9 mouse cellular contexts compared by ENCODE assay signal in genomic region chr4:97564656-97565055, GRCm38 (mm10).
DNase-seq lines count a peak whose midpoint lies in the region; ATAC-seq and TF ChIP-seq lines count a peak whose summit lies in the region.
"Had no signal": no experiment of that assay in that cellular context is flagged by ENCODE, and none has a peak within 500 bp of the region (broad histone marks: within the 10 kb centered on the region; RNA-seq: fewer than 3 reads in every experiment).

No protein-coding gene starts in this region.

- no peak for DNase-seq in heart, adult 2 months
- DNase-seq in heart, postnatal 25 days (ENCODE audit: low spot score): no peak
- peak; percentile 3 to 12 for DNase-seq in urinary bladder, postnatal 36 days (ENCODE audit: low spot score in 2 of 2)
- DNase-seq in urinary bladder, postnatal 14 days (ENCODE audit: low spot score): no peak
- no peak for DNase-seq in forebrain, embryonic 11.5 days (ENCODE audit: low spot score)
- peak; percentile 63 for DNase-seq in lung, postnatal 36 days
- DNase-seq in urinary bladder, postnatal 4 days (ENCODE audit: low spot score in 2 of 2): no peak
- DNase-seq in frontal cortex, postnatal 36 days (ENCODE audit: low spot score in 2 of 2): no peak

- H3K9ac ChIP-seq in heart, adult 2 months (ENCODE audit: low read depth, low read length): no peak overlapping the region
- H3K9ac ChIP-seq in forebrain, embryonic 11.5 days (ENCODE audit: low read length): no peak overlapping the region
- H3K9ac ChIP-seq: liver, embryonic 15.5 days had no signal

- TF ChIP-seq EP300 in heart, adult 2 months (IDR thresholded peaks at IDR 0.05; ENCODE audit: insufficient read depth, low read depth, low read length): no peak

- H3K36me3 ChIP-seq in heart, adult 2 months (ENCODE audit: control insufficient read depth, insufficient read depth, low read length): no peaks in the 10 kb centered on the region
- no peaks in the 10 kb centered on the region for H3K36me3 ChIP-seq in forebrain, embryonic 11.5 days (ENCODE audit: control insufficient read depth, insufficient read depth, low read length)
- H3K36me3 ChIP-seq: liver, embryonic 15.5 days had no signal

- no peak for TF ChIP-seq POLR2A in heart, adult 2 months (IDR thresholded peaks at IDR 0.05; ENCODE audit: insufficient read depth, low read depth, low read length)

- H3K9me3 ChIP-seq in forebrain, embryonic 11.5 days (ENCODE audit: control insufficient read depth, low read length): no peaks in the 10 kb centered on the region
- H3K9me3 ChIP-seq: liver, embryonic 15.5 days had no signal

- no peak overlapping the region for H3K4me2 ChIP-seq in forebrain, embryonic 11.5 days (ENCODE audit: low read depth, low read length, severe bottlenecking)
- H3K4me2 ChIP-seq: liver, embryonic 15.5 days had no signal

- H3K4me3 ChIP-seq in heart, adult 2 months: no peak overlapping the region
- no peak overlapping the region for H3K4me3 ChIP-seq in forebrain, embryonic 11.5 days (ENCODE audit: low read depth, low read length)
- H3K4me3 ChIP-seq: liver, embryonic 15.5 days had no signal

- peak; percentile 91 for TF ChIP-seq CTCF in heart, adult 2 months (IDR thresholded peaks at IDR 0.05)

- 43% methylated on average over 4 of the region's 4 CpGs for WGBS in heart, adult 2 months
- 31% methylated on average over 4 of the region's 4 CpGs for WGBS in forebrain, embryonic 11.5 days

- no peaks in the 10 kb centered on the region for H3K27me3 ChIP-seq in heart, adult 2 months (ENCODE audit: control insufficient read depth, insufficient read depth, low read length)
- H3K27me3 ChIP-seq in forebrain, embryonic 11.5 days (ENCODE audit: control insufficient read depth, insufficient read depth, low read length): no peaks in the 10 kb centered on the region
- H3K27me3 ChIP-seq: liver, embryonic 15.5 days had no signal

- peak; percentile 27; the same call in 1 of the 2 replicates for ATAC-seq in forebrain, embryonic 11.5 days (replicated peaks; ENCODE audit: low FRiP score)

- no peak overlapping the region for H3K27ac ChIP-seq in heart, adult 2 months
- H3K27ac ChIP-seq in forebrain, embryonic 11.5 days (ENCODE audit: low read depth, low read length): no peak overlapping the region
- H3K27ac ChIP-seq: liver, embryonic 15.5 days had no signal

- H3K4me1 ChIP-seq in heart, adult 2 months (ENCODE audit: control insufficient read depth, insufficient read depth, low read length): no peaks in the 10 kb centered on the region
- H3K4me1 ChIP-seq in forebrain, embryonic 11.5 days (replicated peaks; ENCODE audit: control insufficient read depth, insufficient read depth, low read length): no peaks in the 10 kb centered on the region
- H3K4me1 ChIP-seq: liver, embryonic 15.5 days had no signal

- no peaks in the 10 kb centered on the region for H3K79me2 ChIP-seq in heart, adult 2 months (replicated peaks; ENCODE audit: control insufficient read depth, insufficient read depth, low read length)

- intact Hi-C loops in heart, adult 2 months (cut with DNase I): loop anchor here (1.0 to 10.0 kb wide), 6 partner anchors 58 to 880 kb away; no protein-coding TSS in a partner anchor
- intact Hi-C loops in heart, postnatal 25 days (cut with DNase I): loop anchor here (1.0 to 10.0 kb wide), 5 partner anchors 181 to 880 kb away; no protein-coding TSS in a partner anchor

Comparison
In these comparisons a context has a peak if more than half of its experiments do, and no peak if none do; other contexts are left out.
1. DNase-seq: peak in urinary bladder, postnatal 36 days (2 of 2) and lung, postnatal 36 days (single experiment); none in heart, adult 2 months (0 of 2), heart, postnatal 25 days (single experiment), urinary bladder, postnatal 14 days (single experiment), forebrain, embryonic 11.5 days (single experiment), urinary bladder, postnatal 4 days (0 of 2) and frontal cortex, postnatal 36 days (0 of 2).